In genomic region chr5:92103816-92104415, GRCm38 (mm10) we compare ENCODE assay signal across 17 mouse cellular contexts. TPM values are rescaled to one million over a fixed set of nuclear protein-coding genes. Genes with fewer than 3 reads are reported as not detected.
DNase-seq lines count a peak whose midpoint lies in the region; ATAC-seq and TF ChIP-seq lines count a peak whose summit lies in the region.
"Had no signal": no experiment of that assay in that cellular context is flagged by ENCODE, and none has a peak within 500 bp of the region (broad histone marks: within the 10 kb centered on the region; RNA-seq: fewer than 3 reads in every experiment).

No protein-coding gene starts in this region.

- no peak for TF ChIP-seq POLR2A in brain, embryonic 14.5 days (IDR thresholded peaks at IDR 0.05; ENCODE audit: borderline replicate concordance, extremely low read depth, insufficient read depth, insufficient read length, poor library complexity, severe bottlenecking)

- no peak overlapping the region for H3K4me3 ChIP-seq in hindbrain, embryonic 14.5 days (replicated peaks; ENCODE audit: low read length)
- H3K4me3 ChIP-seq in hindbrain, embryonic 11.5 days (ENCODE audit: low read depth, low read length), result no peak overlapping the region
- H3K4me3 ChIP-seq: embryonic facial prominence, embryonic 12.5 days; limb, embryonic 15.5 days had no signal

- TF ChIP-seq CTCF in brain, embryonic 14.5 days (IDR thresholded peaks at IDR 0.05; ENCODE audit: borderline replicate concordance, extremely low read depth, insufficient read depth, insufficient read length), result no peak

- H3K36me3 ChIP-seq in hindbrain, embryonic 14.5 days (replicated peaks; ENCODE audit: control insufficient read depth, insufficient read depth), result no peaks in the 10 kb centered on the region
- H3K36me3 ChIP-seq in hindbrain, embryonic 11.5 days (ENCODE audit: control insufficient read depth, insufficient read depth, low read length), result no peaks in the 10 kb centered on the region
- H3K36me3 ChIP-seq: embryonic facial prominence, embryonic 12.5 days; limb, embryonic 15.5 days had no signal

- H3K4me2 ChIP-seq in hindbrain, embryonic 14.5 days (replicated peaks), result no peak overlapping the region
- H3K4me2 ChIP-seq in hindbrain, embryonic 11.5 days (replicated peaks; ENCODE audit: low read depth, low read length), result no peak overlapping the region
- H3K4me2 ChIP-seq: embryonic facial prominence, embryonic 12.5 days; limb, embryonic 15.5 days; midbrain, embryonic 11.5 days had no signal

- H3K27me3 ChIP-seq in hindbrain, embryonic 14.5 days (ENCODE audit: control insufficient read depth, insufficient read depth, low read length), result no peaks in the 10 kb centered on the region
- H3K27me3 ChIP-seq in hindbrain, embryonic 11.5 days (ENCODE audit: control insufficient read depth, insufficient read depth, low read length), result no peaks in the 10 kb centered on the region
- H3K27me3 ChIP-seq: embryonic facial prominence, embryonic 12.5 days; limb, embryonic 15.5 days had no signal

- H3K9ac ChIP-seq in hindbrain, embryonic 14.5 days, result no peak overlapping the region
- H3K9ac ChIP-seq in hindbrain, embryonic 11.5 days (ENCODE audit: low read depth, low read length), result no peak overlapping the region
- H3K9ac ChIP-seq: embryonic facial prominence, embryonic 12.5 days; limb, embryonic 15.5 days had no signal

- H3K4me1 ChIP-seq in hindbrain, embryonic 14.5 days (replicated peaks; ENCODE audit: control insufficient read depth, insufficient read depth, low read length), result no peaks in the 10 kb centered on the region
- H3K4me1 ChIP-seq in hindbrain, embryonic 11.5 days (replicated peaks; ENCODE audit: control insufficient read depth, insufficient read depth, low read length), result no peaks in the 10 kb centered on the region
- H3K4me1 ChIP-seq: embryonic facial prominence, embryonic 12.5 days had no signal

- no peak overlapping the region for H3K27ac ChIP-seq in hindbrain, embryonic 14.5 days
- H3K27ac ChIP-seq in hindbrain, embryonic 11.5 days (ENCODE audit: low read depth, low read length), result no peak overlapping the region
- H3K27ac ChIP-seq: embryonic facial prominence, embryonic 12.5 days; kidney, postnatal 0 days; limb, embryonic 15.5 days had no signal

- 68% methylated on average over 13 of the region's 13 CpGs for WGBS in hindbrain, embryonic 14.5 days
- WGBS in hindbrain, embryonic 11.5 days, result 81% methylated on average over 13 of the region's 13 CpGs

- peak; percentile 64 for ATAC-seq in frontal cortex, adult (ENCODE audit: low TSS enrichment)
- peak; percentile 42; the same call in 1 of the 2 replicates for ATAC-seq in hindbrain, embryonic 14.5 days (ENCODE audit: low FRiP score)
- no peak for ATAC-seq in hindbrain, embryonic 11.5 days (ENCODE audit: low FRiP score)
- ATAC-seq: intestine, embryonic 16.5 days had no signal

- no peak for DNase-seq in frontal cortex, postnatal 25 days (ENCODE audit: low spot score in 2 of 2)
- DNase-seq in hindbrain, embryonic 14.5 days (ENCODE audit: low spot score), result no peak
- no peak for DNase-seq in hindbrain, embryonic 11.5 days (ENCODE audit: low spot score)
- peak; percentile 39 for DNase-seq in ES-CJ7 (ENCODE audit: low read depth, low spot score)
- DNase-seq in brain, embryonic 14.5 days (ENCODE audit: low read depth), result peak; percentile 69
- DNase-seq in kidney, adult 11 months, result no peak
- DNase-seq: adrenal gland, postnatal 36 days; cerebellum, postnatal 36 days; lung, adult 2 months; lung, postnatal 4 days; right cerebral cortex, postnatal 25 days had no signal

- H3K9me3 ChIP-seq in hindbrain, embryonic 14.5 days (ENCODE audit: control insufficient read depth, low read length), result no peaks in the 10 kb centered on the region
- no peaks in the 10 kb centered on the region for H3K9me3 ChIP-seq in hindbrain, embryonic 11.5 days (ENCODE audit: control insufficient read depth, low read length)
- H3K9me3 ChIP-seq: embryonic facial prominence, embryonic 12.5 days; limb, embryonic 15.5 days had no signal

RNA-seq across cellular contexts. Expression of gene G3bp2, which starts 20.4 kb away (rescaled TPM):
- 377 and 384 TPM in 2 replicates for polyA plus RNA-seq in hindbrain, embryonic 14.5 days (2014; fragmentation: Nextera tagmentation; extraction: Ambion mirVana)
- 333 and 359 TPM in 2 replicates for polyA plus RNA-seq in hindbrain, embryonic 11.5 days (2014; fragmentation: Nextera tagmentation; extraction: Ambion mirVana)
- 117 and 172 TPM in 2 replicates for polyA plus RNA-seq in brain, embryonic 14.5 days (2012; rRNA removed)

RNA-seq across cellular contexts. Expression of gene Uso1, which starts 33.8 kb away (rescaled TPM):
- 27.4 and 30.9 TPM in 2 replicates for polyA plus RNA-seq in hindbrain, embryonic 14.5 days (2014; fragmentation: Nextera tagmentation; extraction: Ambion mirVana)
- polyA plus RNA-seq in hindbrain, embryonic 11.5 days (2014; fragmentation: Nextera tagmentation; extraction: Ambion mirVana), result 31.3 and 34.1 TPM in 2 replicates
- polyA plus RNA-seq in brain, embryonic 14.5 days (2012; rRNA removed), result 39.4 and 46.2 TPM in 2 replicates

Comparison
In these comparisons a context has a peak if more than half of its experiments do, and no peak if none do; other contexts are left out.
1. DNase-seq: peak in ES-CJ7 (single experiment) and brain, embryonic 14.5 days (single experiment); none in frontal cortex, postnatal 25 days (0 of 2), hindbrain, embryonic 14.5 days (single experiment), hindbrain, embryonic 11.5 days (single experiment) and kidney, adult 11 months (single experiment).